Mouse (Mus musculus) small intestine, adult 2 months (tissue): ENCODE results near the gene H2al1m. TPM values are rescaled to one million over a fixed set of nuclear protein-coding genes. Genes with fewer than 3 reads are reported as not detected.
"Not testable (repeated sequence)": the region's sequence is repeated elsewhere in the genome, so short reads cannot be mapped to it uniquely, and the experiment has no call there.

Experiments
- H3K27ac ChIP-seq: fragments of 200-500 bp; 2 replicates; pipeline ENCODE4 v1.5.1; 2012; ENCODE audit warnings: low read depth, low read length, control low read depth, inconsistent platforms; ENCODE audit not compliant: insufficient read depth
- H3K27me3 ChIP-seq: fragments of 200-500 bp; 2 replicates; pipeline ENCODE4 v1.6.1; 2012; ENCODE audit warnings: mild to moderate bottlenecking, moderate library complexity, low read length, inconsistent platforms; ENCODE audit not compliant: control insufficient read depth, insufficient read depth
- H3K36me3 ChIP-seq: fragments of 200-500 bp; 2 replicates; pipeline ENCODE4 v1.6.1; 2012; ENCODE audit warnings: mild to moderate bottlenecking, low read length, control low read depth, inconsistent platforms; ENCODE audit not compliant: control insufficient read depth, insufficient read depth
- H3K4me1 ChIP-seq: fragments of 200-500 bp; 2 replicates; pipeline ENCODE4 v1.6.1; 2012; ENCODE audit warnings: low read length, inconsistent platforms, mixed read lengths; ENCODE audit not compliant: control insufficient read depth, insufficient read depth, insufficient read length
- H3K4me3 ChIP-seq: fragments of 200-500 bp; 2 replicates; pipeline ENCODE4 v1.5.1; 2012; ENCODE audit warnings: low read depth, mild to moderate bottlenecking, control low read depth, inconsistent platforms, low read length, moderate library complexity
- CTCF ChIP-seq: fragments of 200-500 bp; IDR thresholded peaks from 2 replicates; pipeline ENCODE4 v1.5.1; 2012; ENCODE audit warnings: low read depth, mild to moderate bottlenecking, control low read depth, inconsistent platforms, low read length, moderate library complexity, mixed read lengths; ENCODE audit not compliant: insufficient replicate concordance, insufficient read length; ENCODE audit errors: extremely low read depth
- POLR2A ChIP-seq: fragments of 200-500 bp; IDR thresholded peaks from 2 replicates; pipeline ENCODE4 v1.6.1; 2012; ENCODE audit warnings: low read depth, mild to moderate bottlenecking, control low read depth, inconsistent platforms, low read length, moderate library complexity
- WGBS: fragments of 180-500 bp; shearing (Covaris S2); methylation state at CpG from one replicate; pipeline ENCODE4 v1.1.7; 2018; 5-methylcytosine and 5-hydroxymethylcytosine counted together
- polyA plus RNA-seq: library from polyadenylated mRNA; depleted of rRNA; stranded (reverse); fragments of >200 nt; gene quantifications from 2 replicates; pipeline ENCODE4 v1.2.3, GENCODE M21; 2012

The H2al1m gene
- polyA plus RNA-seq, 1 experiment, result 2.2 TPM

DNA sequence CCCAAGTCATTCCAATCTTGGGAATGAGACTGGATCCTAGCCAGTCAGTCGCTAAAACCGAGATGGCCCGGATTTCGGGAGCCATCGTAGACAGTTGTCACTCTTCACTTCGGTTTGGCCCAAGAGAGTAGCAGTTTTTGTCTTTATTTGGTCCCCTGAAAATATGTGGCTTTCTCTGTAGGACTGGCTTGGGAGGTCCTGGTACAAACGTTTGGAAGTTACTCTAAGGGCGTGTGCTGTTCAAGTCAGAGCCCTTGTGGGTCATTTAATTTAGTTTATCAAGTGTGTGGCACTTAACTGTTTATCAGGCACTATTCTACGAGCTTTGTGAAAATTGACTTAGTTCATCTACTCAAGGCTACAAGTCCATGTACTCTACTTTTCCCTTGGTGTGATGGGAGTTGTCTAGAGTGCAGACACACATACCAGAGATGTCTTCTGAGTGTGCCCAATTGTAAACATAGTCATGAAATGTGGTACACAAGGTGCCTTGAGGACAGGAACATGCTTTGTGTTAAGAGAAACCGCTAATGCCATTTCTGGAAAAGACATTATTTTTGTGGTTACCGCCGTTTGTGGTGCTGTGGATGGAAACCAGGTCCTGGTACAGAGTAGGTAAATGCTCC, 10.1 kb upstream of the H2al1m start:
- TF ChIP-seq CTCF (no peak), POLR2A (no peak)
- H3K27me3 ChIP-seq, result no peaks in the 10 kb centered on the region
- 0 out of 2 replicates have a peak, but pooled peaks cover 5% of the 10 kb centered on the region for H3K4me1 ChIP-seq
- WGBS, result 44% methylated on average over 12 of the region's 12 CpGs
- peak overlapping the region; percentile 91 for H3K4me3 ChIP-seq
- H3K36me3 ChIP-seq, result no peaks in the 10 kb centered on the region
- peak overlapping the region; percentile 65 for H3K27ac ChIP-seq

DNA sequence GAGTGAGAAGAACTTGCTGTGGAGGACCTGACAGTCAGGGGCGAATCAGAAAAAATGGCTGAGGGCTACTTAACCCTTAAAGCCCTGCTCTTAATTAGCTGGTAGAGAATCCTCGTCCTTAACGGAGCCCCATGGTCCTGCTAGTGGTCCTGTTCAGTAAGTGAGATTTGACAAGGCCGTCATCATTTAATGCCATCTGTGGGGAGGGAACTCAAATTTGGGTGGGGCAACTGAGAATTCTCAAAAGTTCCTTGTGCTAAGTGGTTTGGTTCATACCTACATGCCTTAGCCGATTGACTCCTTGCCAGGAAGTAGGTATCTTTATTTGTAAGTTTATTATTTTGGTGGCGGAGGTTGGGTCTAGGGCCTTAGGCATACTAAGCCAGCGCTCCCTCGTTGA, 9.2 kb upstream of the H2al1m start:
- Histone ChIP-seq H3K4me3 (no peak overlapping the region), H3K36me3 (no peaks in the 10 kb centered on the region), H3K4me1 (0 out of 2 replicates have a peak, but pooled peaks cover 5% of the 10 kb centered on the region), H3K27me3 (no peaks in the 10 kb centered on the region), H3K27ac (no peak overlapping the region)
- TF ChIP-seq POLR2A, result no peak
- TF ChIP-seq CTCF, result no peak
- WGBS, result 67% methylated on average over 8 of the region's 8 CpGs

- H3K4me3 ChIP-seq, H3K36me3 ChIP-seq, H3K4me1 ChIP-seq, H3K27ac ChIP-seq, H3K27me3 ChIP-seq: not testable (repeated sequence)
- WGBS, result 86% methylated on average over 4 of the region's 4 CpGs
Observed at GRCm38 (mm10) chrX:9293140-9293829, 9.7 kb downstream of the H2al1m start.

- H3K27me3 ChIP-seq, result no peaks in the 10 kb centered on the region
- H3K27ac ChIP-seq, result no peak overlapping the region
- no peaks in the 10 kb centered on the region for H3K36me3 ChIP-seq
- TF ChIP-seq POLR2A (no peak), CTCF (no peak)
- no peak overlapping the region for H3K4me3 ChIP-seq
- 86% methylated on average over 5 of the region's 5 CpGs for WGBS
- H3K4me1 ChIP-seq, result no peaks in the 10 kb centered on the region
Observed at GRCm38 (mm10) chrX:9298413-9298864, 14.9 kb downstream of the H2al1m start.

GRCm38 (mm10) chrX:9302791-9303190, 19.2 kb downstream of the H2al1m start:
- TF ChIP-seq CTCF (no peak), POLR2A (no peak)
- Histone ChIP-seq H3K36me3 (no peaks in the 10 kb centered on the region), H3K27me3 (no peaks in the 10 kb centered on the region), H3K4me3 (no peak overlapping the region), H3K27ac (no peak overlapping the region), H3K4me1 (no peaks in the 10 kb centered on the region)
- 81% methylated on average over 5 of the region's 5 CpGs for whole genome bisulfite sequencing

- H3K27me3 ChIP-seq, result no peaks in the 10 kb centered on the region
- 59% methylated on average over 1 of the region's 1 CpGs for WGBS
- H3K4me1 ChIP-seq, result no peaks in the 10 kb centered on the region
- no peaks in the 10 kb centered on the region for H3K36me3 ChIP-seq
- H3K27ac ChIP-seq, result no peak overlapping the region
- TF ChIP-seq POLR2A (no peak), CTCF (no peak)
- no peak overlapping the region for H3K4me3 ChIP-seq
Observed at GRCm38 (mm10) chrX:9303455-9303854, 19.9 kb downstream of the H2al1m start.

GRCm38 (mm10) chrX:9316457-9316856, 32.9 kb downstream of the H2al1m start:
- H3K4me1 ChIP-seq, H3K27me3 ChIP-seq, H3K36me3 ChIP-seq: not testable (repeated sequence)

GRCm38 (mm10) chrX:9327954-9328353, 44.4 kb downstream of the H2al1m start:
- H3K4me3 ChIP-seq, H3K4me1 ChIP-seq, H3K36me3 ChIP-seq, H3K27me3 ChIP-seq, H3K27ac ChIP-seq: not testable (repeated sequence)
- WGBS, result 91% methylated on average over 26 of the region's 26 CpGs

More at GRCm38 (mm10) chrX:9316457-9316856, 32.9 kb downstream of the H2al1m start:
- not testable (repeated sequence) for H3K4me3 ChIP-seq, H3K27ac ChIP-seq

DNA sequence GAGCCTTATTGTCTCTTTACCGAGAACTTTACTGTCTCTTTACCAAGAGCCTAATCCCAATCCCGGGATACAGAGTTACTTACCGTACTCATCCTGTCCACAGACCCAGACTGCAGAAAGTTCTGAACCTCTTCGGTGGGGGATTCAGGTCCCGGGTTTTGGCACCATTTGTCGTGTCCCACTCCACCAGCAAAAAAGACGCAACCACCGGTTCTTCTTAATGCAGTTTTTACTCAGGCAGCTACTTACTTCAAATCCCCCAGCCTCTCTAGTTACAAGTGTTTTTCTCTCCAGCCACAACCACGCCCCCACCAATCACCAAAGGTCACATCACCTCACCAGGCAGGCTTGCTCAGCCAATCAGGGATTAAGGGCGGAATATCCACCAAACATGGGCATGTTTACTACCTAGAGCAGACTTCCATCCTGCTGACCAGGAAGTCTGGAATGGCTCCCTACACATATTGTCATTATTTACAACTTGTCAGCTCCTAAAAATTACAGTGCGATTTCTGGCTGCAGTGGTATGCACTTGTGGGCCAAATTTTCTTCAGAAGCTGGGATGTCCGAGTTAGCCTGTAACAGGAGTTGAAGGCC, 48.9 kb downstream of the H2al1m start:
- H3K27me3 ChIP-seq, H3K27ac ChIP-seq, H3K4me1 ChIP-seq, H3K36me3 ChIP-seq: not testable (repeated sequence)
- peak overlapping the region; percentile 26; the same call in 1 of the 2 replicates for H3K4me3 ChIP-seq
- 78% methylated on average over 12 of the region's 12 CpGs for WGBS

DNA sequence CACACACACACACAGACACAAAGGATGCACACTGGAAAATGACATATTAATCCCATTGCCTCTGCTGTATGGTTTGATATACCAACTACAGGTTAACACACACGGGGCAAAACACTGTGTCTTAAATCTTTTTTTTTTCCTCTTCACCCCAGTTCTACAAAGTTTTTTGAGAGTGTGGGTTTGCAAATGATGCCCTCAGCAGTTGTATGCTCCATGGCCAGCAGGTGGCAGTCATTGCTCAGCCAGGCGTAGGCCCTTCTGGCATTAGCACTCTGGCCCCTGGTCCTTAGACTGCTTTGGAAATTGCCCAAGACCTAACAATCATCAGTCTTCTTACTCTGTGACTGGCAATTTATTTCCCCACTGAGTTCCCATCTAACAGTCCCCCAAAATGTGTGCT, 49.5 kb downstream of the H2al1m start:
- WGBS, result 46% methylated on average over 2 of the region's 2 CpGs
- not testable (repeated sequence) for H3K4me1 ChIP-seq, H3K4me3 ChIP-seq, H3K27ac ChIP-seq, H3K27me3 ChIP-seq, H3K36me3 ChIP-seq
